Mouse (Mus musculus) layer of hippocampus, adult 9-10 months (tissue): ENCODE measurements around the gene Tctn3.
"Not testable (repeated sequence)": the region's sequence is repeated elsewhere in the genome, so short reads cannot be mapped to it uniquely, and the experiment has no call there.

ENCODE experiments used
- DNase-seq: peaks from one replicate; pipeline ENCODE4 v3.0.0; 2022; ENCODE audit warnings: low spot score

Tctn3 gene

GRCm38 (mm10) chr19:40625935-40626334 is 13.9 kb upstream of the Tctn3 start:
- no peak for DNase-seq

- DNase-seq: not testable (repeated sequence)
Measured at GRCm38 (mm10) chr19:40621616-40622015, 9.6 kb upstream of the Tctn3 start.

- no peak for DNase-seq
Measured at GRCm38 (mm10) chr19:40616021-40616420, 4.0 kb upstream of the Tctn3 start.

GRCm38 (mm10) chr19:40614811-40615210 is 2.8 kb upstream of the Tctn3 start:
- no peak for DNase-seq

GRCm38 (mm10) chr19:40607676-40608075 is 4.4 kb downstream of the Tctn3 start:
- no peak for DNase-seq

GRCm38 (mm10) chr19:40605189-40605588 is 6.8 kb downstream of the Tctn3 start:
- no peak for DNase-seq

GRCm38 (mm10) chr19:40601870-40602269 is 10.2 kb downstream of the Tctn3 start:
- no peak for DNase-seq

GRCm38 (mm10) chr19:40600846-40601245 is 11.2 kb downstream of the Tctn3 start:
- DNase-seq: not testable (repeated sequence)

GRCm38 (mm10) chr19:40595831-40596230 is 16.2 kb downstream of the Tctn3 start:
- DNase-seq: no peak

GRCm38 (mm10) chr19:40595231-40595630 is 16.8 kb downstream of the Tctn3 start:
- no peak for DNase-seq

GRCm38 (mm10) chr19:40589530-40589880 is 22.5 kb downstream of the Tctn3 start:
- no peak for DNase-seq

- DNase-seq: peak; percentile 89
Measured at GRCm38 (mm10) chr19:40588847-40589529, 23.0 kb downstream of the Tctn3 start.

- peak; percentile 76 for DNase-seq
Measured at GRCm38 (mm10) chr19:40588293-40588654, 23.8 kb downstream of the Tctn3 start, which contains the start of gene Aldh18a1. Gene Aldh18a1, minus strand, starts transcription at chr19:40588463.

- no peak for DNase-seq
Measured at GRCm38 (mm10) chr19:40587491-40588292, 24.3 kb downstream of the Tctn3 start.

- DNase-seq: no peak
Measured at GRCm38 (mm10) chr19:40586908-40587307, 25.1 kb downstream of the Tctn3 start.

- DNase-seq: no peak
Measured at GRCm38 (mm10) chr19:40581662-40582061, 30.4 kb downstream of the Tctn3 start.

GRCm38 (mm10) chr19:40580902-40581301 is 31.1 kb downstream of the Tctn3 start:
- DNase-seq: no peak

- DNase-seq: no peak
Measured at GRCm38 (mm10) chr19:40575438-40575837, 36.6 kb downstream of the Tctn3 start.

GRCm38 (mm10) chr19:40570726-40571125 is 41.3 kb downstream of the Tctn3 start:
- no peak for DNase-seq

GRCm38 (mm10) chr19:40567616-40568015 is 44.4 kb downstream of the Tctn3 start:
- DNase-seq: no peak

GRCm38 (mm10) chr19:40563880-40564645 is 48.0 kb downstream of the Tctn3 start:
- no peak for DNase-seq

GRCm38 (mm10) chr19:40561521-40561920 is 50.5 kb downstream of the Tctn3 start:
- not testable (repeated sequence) for DNase-seq

- DNase-seq: no peak
Measured at GRCm38 (mm10) chr19:40556029-40556428, 56.0 kb downstream of the Tctn3 start.
